Mouse (Mus musculus) ES-Bruce4 (cell line): ENCODE results near the gene Foxf1.

Experiments used
- CTCF ChIP-seq: IDR thresholded peaks from one replicate; pipeline ENCODE4 v1.8.1; 2011; ENCODE audit warnings: low read depth, low read length
- EP300 ChIP-seq: IDR thresholded peaks from 2 replicates; pipeline ENCODE4 v1.6.1; 2011; ENCODE audit warnings: low read depth, low read length; ENCODE audit not compliant: insufficient read depth
- POLR2A ChIP-seq: IDR thresholded peaks from one replicate; pipeline ENCODE4 v1.8.1; 2011; ENCODE audit warnings: low read length; ENCODE audit not compliant: insufficient read depth

DNA sequence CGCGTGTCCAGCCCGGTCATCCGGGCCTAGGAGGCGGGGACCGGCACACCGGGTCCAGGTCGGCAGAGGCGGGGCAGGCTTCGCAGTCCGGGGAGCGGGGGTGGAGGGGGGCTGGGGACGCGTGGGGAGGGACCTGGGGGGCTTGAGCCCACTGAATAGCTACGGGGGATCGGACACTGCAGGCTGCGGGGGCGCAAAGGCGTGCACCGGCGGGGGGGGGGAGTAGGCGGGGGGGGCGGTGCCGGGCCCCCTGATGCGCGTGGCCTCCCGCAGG, 313 bp upstream of the Foxf1 start:
- TF ChIP-seq POLR2A (no peak), CTCF (no peak), EP300 (no peak)
